Mouse (Mus musculus) heart, embryonic 11.5 days (tissue): ENCODE measurements at regions not wholly inside any gene's neighbourhood (a gene's known extent, or its start where the extent isn't known, plus 50 kb on each side); places are given as distances from the start of the nearest gene placed in this dataset.

Experiments
- ATAC-seq: fragments of 200-750 bp; cut with Nextera tagmentation; replicated peaks from 2 replicates; pipeline ENCODE4 v1.8.0; 2017; ENCODE audit warnings: moderate library complexity; ENCODE audit not compliant: insufficient number of reproducible peaks, low FRiP score, low TSS enrichment
- H3K27ac ChIP-seq: fragments of 300-500 bp; sonication (generic); 2 replicates; pipeline ENCODE4 v1.5.1; 2014; ENCODE audit warnings: mild to moderate bottlenecking, low read depth, low read length
- H3K27me3 ChIP-seq: fragments of 300-500 bp; sonication (generic); 2 replicates; pipeline ENCODE4 v1.6.1; 2014; ENCODE audit warnings: mild to moderate bottlenecking, low read length, mixed read lengths; ENCODE audit not compliant: control insufficient read depth, insufficient read depth
- H3K36me3 ChIP-seq: fragments of 300-500 bp; sonication (generic); 2 replicates; pipeline ENCODE4 v1.6.1; 2014; ENCODE audit warnings: mild to moderate bottlenecking, low read length, moderate library complexity, mixed read lengths; ENCODE audit not compliant: control insufficient read depth, insufficient read depth
- H3K4me1 ChIP-seq: fragments of 300-500 bp; sonication (generic); 2 replicates; pipeline ENCODE4 v1.6.1; 2014; ENCODE audit warnings: low read length; ENCODE audit not compliant: control insufficient read depth, insufficient read depth
- H3K4me2 ChIP-seq: fragments of 300-500 bp; sonication (generic); 2 replicates; pipeline ENCODE4 v1.6.1; 2014; ENCODE audit warnings: mild to moderate bottlenecking, moderate library complexity
- H3K4me3 ChIP-seq: fragments of 300-500 bp; sonication (generic); 2 replicates; pipeline ENCODE4 v1.5.1; 2014; ENCODE audit warnings: low read depth, low read length
- H3K9ac ChIP-seq: fragments of 300-500 bp; sonication (generic); 2 replicates; pipeline ENCODE4 v1.6.1; 2014; ENCODE audit warnings: mild to moderate bottlenecking, low read depth, low read length, moderate library complexity
- H3K9me3 ChIP-seq: fragments of 300-500 bp; sonication (generic); replicated peaks from 2 replicates; pipeline ENCODE4 v1.6.1; 2016; ENCODE audit warnings: low read length; ENCODE audit not compliant: control insufficient read depth
- WGBS: fragments of 180-500 bp; shearing (Covaris S2); extraction: QIAGEN DNeasy Blood & Tissue Kit; methylation state at CpG from one replicate; pipeline ENCODE4 v1.1.7; 2014; ENCODE audit not compliant: insufficient replicate concordance; 5-methylcytosine and 5-hydroxymethylcytosine counted together

DNA sequence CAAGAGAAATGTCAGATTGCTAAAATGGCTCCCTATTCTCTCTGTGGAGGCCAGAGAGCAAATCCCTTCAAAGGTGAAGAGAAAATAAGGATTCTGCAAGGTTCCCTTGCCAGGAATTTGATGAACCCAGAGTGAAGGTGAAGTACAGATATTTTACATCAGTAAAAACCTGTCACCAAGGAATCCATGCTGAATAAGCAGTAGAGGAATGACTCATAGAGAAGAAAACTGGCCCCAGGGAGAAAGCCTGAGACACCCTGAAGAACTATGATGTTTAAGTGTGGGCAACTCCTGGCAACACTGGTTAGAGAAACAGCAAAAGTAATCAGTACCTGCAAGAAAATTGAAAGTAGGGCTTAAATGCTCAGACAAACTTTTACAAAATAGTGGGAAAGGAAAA, 1292.1 kb upstream of the Lrrc6 start:
- Histone ChIP-seq H3K9me3 (no peaks in the 10 kb centered on the region), H3K4me1 (no peaks in the 10 kb centered on the region), H3K9ac (no peak overlapping the region), H3K4me3 (no peak overlapping the region), H3K27me3 (no peaks in the 10 kb centered on the region), H3K36me3 (no peaks in the 10 kb centered on the region), H3K4me2 (no peak overlapping the region), H3K27ac (no peak overlapping the region)
- no peak for ATAC-seq

- no peaks in the 10 kb centered on the region for H3K36me3 ChIP-seq
- no peaks in the 10 kb centered on the region for H3K9me3 ChIP-seq
- no peak overlapping the region for H3K4me3 ChIP-seq
- H3K9ac ChIP-seq: no peak overlapping the region
- H3K27ac ChIP-seq: no peak overlapping the region
- H3K4me1 ChIP-seq: no peaks in the 10 kb centered on the region
- ATAC-seq: no peak
- H3K4me2 ChIP-seq: no peak overlapping the region
- no peaks in the 10 kb centered on the region for H3K27me3 ChIP-seq
Measured at GRCm38 (mm10) chr15:67788587-67788986, 1287.9 kb upstream of the Lrrc6 start.

- H3K9ac ChIP-seq: no peak overlapping the region
- no peak for ATAC-seq
- no peaks in the 10 kb centered on the region for H3K36me3 ChIP-seq
Measured at GRCm38 (mm10) chr15:67785583-67785982, 1284.9 kb upstream of the Lrrc6 start.

DNA sequence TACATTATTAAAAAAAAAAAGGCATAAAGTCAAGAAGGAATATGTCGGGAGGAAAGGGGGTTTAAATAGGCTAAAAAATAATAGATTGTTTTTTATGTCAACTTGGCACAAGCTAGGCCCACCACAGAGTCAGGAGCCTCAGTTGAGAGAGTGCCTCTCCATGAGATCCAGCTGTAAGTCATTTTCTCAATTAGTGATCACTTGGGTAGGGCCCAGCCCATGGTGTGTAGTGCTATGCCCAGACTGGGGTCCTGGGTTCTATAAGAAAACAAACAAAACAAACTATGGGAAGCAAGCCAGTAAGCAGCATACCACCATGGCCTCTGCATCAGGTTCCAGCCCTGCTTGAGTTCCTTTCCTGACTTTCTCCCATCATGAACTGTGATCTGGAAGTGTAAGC, 1283.0 kb upstream of the Lrrc6 start:
- Histone ChIP-seq H3K4me3 (no peak overlapping the region), H3K27ac (no peak overlapping the region), H3K4me1 (no peaks in the 10 kb centered on the region), H3K27me3 (no peaks in the 10 kb centered on the region), H3K4me2 (no peak overlapping the region), H3K36me3 (no peaks in the 10 kb centered on the region), H3K9me3 (no peaks in the 10 kb centered on the region), H3K9ac (no peak overlapping the region)
- no peak for ATAC-seq
- WGBS: 69% methylated on average over 1 of the region's 1 CpGs

More at GRCm38 (mm10) chr15:67785583-67785982, 1284.9 kb upstream of the Lrrc6 start:
- Histone ChIP-seq H3K27me3 (no peaks in the 10 kb centered on the region), H3K9me3 (no peaks in the 10 kb centered on the region), H3K4me1 (no peaks in the 10 kb centered on the region), H3K4me3 (no peak overlapping the region), H3K27ac (no peak overlapping the region), H3K4me2 (no peak overlapping the region)
- WGBS: 69% methylated on average over 2 of the region's 2 CpGs

GRCm38 (mm10) chr15:67782505-67782904, 1281.8 kb upstream of the Lrrc6 start:
- H3K9me3 ChIP-seq: no peaks in the 10 kb centered on the region
- H3K4me3 ChIP-seq: no peak overlapping the region
- H3K4me1 ChIP-seq: no peaks in the 10 kb centered on the region
- no peak overlapping the region for H3K9ac ChIP-seq
- 88% methylated on average over 4 of the region's 4 CpGs for WGBS
- no peaks in the 10 kb centered on the region for H3K27me3 ChIP-seq
- H3K27ac ChIP-seq: no peak overlapping the region
- H3K36me3 ChIP-seq: no peaks in the 10 kb centered on the region
- no peak overlapping the region for H3K4me2 ChIP-seq
- no peak for ATAC-seq

GRCm38 (mm10) chr15:67780856-67781255, 1280.1 kb upstream of the Lrrc6 start:
- H3K27me3 ChIP-seq: no peaks in the 10 kb centered on the region
- H3K4me1 ChIP-seq: no peaks in the 10 kb centered on the region
- WGBS: 69% methylated on average over 2 of the region's 2 CpGs
- H3K27ac ChIP-seq: no peak overlapping the region
- no peaks in the 10 kb centered on the region for H3K9me3 ChIP-seq
- H3K36me3 ChIP-seq: no peaks in the 10 kb centered on the region
- no peak overlapping the region for H3K9ac ChIP-seq
- ATAC-seq: no peak
- no peak overlapping the region for H3K4me2 ChIP-seq
- no peak overlapping the region for H3K4me3 ChIP-seq

GRCm38 (mm10) chr15:67767624-67768023, 1266.9 kb upstream of the Lrrc6 start:
- H3K4me1 ChIP-seq: no peaks in the 10 kb centered on the region
- H3K9me3 ChIP-seq: no peaks in the 10 kb centered on the region
- H3K9ac ChIP-seq: no peak overlapping the region
- H3K4me3 ChIP-seq: no peak overlapping the region
- 66% methylated on average over 3 of the region's 3 CpGs for WGBS
- no peak overlapping the region for H3K4me2 ChIP-seq
- no peak overlapping the region for H3K27ac ChIP-seq
- no peaks in the 10 kb centered on the region for H3K36me3 ChIP-seq
- H3K27me3 ChIP-seq: no peaks in the 10 kb centered on the region
- ATAC-seq: no peak

GRCm38 (mm10) chr15:67759221-67759620, 1258.5 kb upstream of the Lrrc6 start:
- 70% methylated on average over 4 of the region's 4 CpGs for WGBS
- Histone ChIP-seq H3K4me1 (no peaks in the 10 kb centered on the region), H3K9me3 (no peaks in the 10 kb centered on the region), H3K27me3 (no peaks in the 10 kb centered on the region), H3K36me3 (no peaks in the 10 kb centered on the region), H3K9ac (no peak overlapping the region), H3K4me2 (no peak overlapping the region), H3K4me3 (no peak overlapping the region), H3K27ac (no peak overlapping the region)
- ATAC-seq: no peak

- no peak overlapping the region for H3K9ac ChIP-seq
- H3K4me3 ChIP-seq: no peak overlapping the region
- no peaks in the 10 kb centered on the region for H3K27me3 ChIP-seq
- no peak for ATAC-seq
- H3K4me2 ChIP-seq: no peak overlapping the region
- no peak overlapping the region for H3K27ac ChIP-seq
- H3K4me1 ChIP-seq: no peaks in the 10 kb centered on the region
- H3K36me3 ChIP-seq: no peaks in the 10 kb centered on the region
- no peaks in the 10 kb centered on the region for H3K9me3 ChIP-seq
Measured at GRCm38 (mm10) chr15:67750582-67750981, 1249.9 kb upstream of the Lrrc6 start.
